Mouse (Mus musculus): ENCODE measurements around the gene Nme9. TPM values are rescaled to one million over a fixed set of nuclear protein-coding genes. Genes with fewer than 3 reads are reported as not detected.

Nme9 gene
- polyA plus RNA-seq, 1 experiment from 2014 or later = 1.5 TPM

- H3K4me2 ChIP-seq (replicated peaks) = no peak overlapping the region
- H3K4me3 ChIP-seq (replicated peaks; ENCODE audit: low read length) = no peak overlapping the region
- no peaks in the 10 kb centered on the region for H3K9me3 ChIP-seq (ENCODE audit: control insufficient read depth, low read length)
- 73% methylated on average over 9 of the region's 9 CpGs for WGBS
- H3K27ac ChIP-seq = no peak overlapping the region
- H3K4me1 ChIP-seq (replicated peaks; ENCODE audit: control insufficient read depth, insufficient read depth, low read length) = no peaks in the 10 kb centered on the region
- no peaks in the 10 kb centered on the region for H3K27me3 ChIP-seq (ENCODE audit: control insufficient read depth, insufficient read depth, low read length)
- no peaks in the 10 kb centered on the region for H3K36me3 ChIP-seq (replicated peaks; ENCODE audit: control insufficient read depth, insufficient read depth)
- no peak overlapping the region for H3K9ac ChIP-seq
- DNase-seq (ENCODE audit: low spot score) (no peak), ATAC-seq (ENCODE audit: low FRiP score) (no peak)
Observed at GRCm38 (mm10) chr9:99468572-99468971, 17.3 kb downstream of the Nme9 start.

GRCm38 (mm10) chr9:99469681-99470273 lies 18.5 kb downstream of the Nme9 start:
- H3K4me3 ChIP-seq (replicated peaks; ENCODE audit: low read length) = no peak overlapping the region
- H3K9ac ChIP-seq = no peak overlapping the region
- no peak overlapping the region for H3K4me2 ChIP-seq (replicated peaks)
- no peaks in the 10 kb centered on the region for H3K36me3 ChIP-seq (replicated peaks; ENCODE audit: control insufficient read depth, insufficient read depth)
- H3K27me3 ChIP-seq (ENCODE audit: control insufficient read depth, insufficient read depth, low read length) = no peaks in the 10 kb centered on the region
- no peaks in the 10 kb centered on the region for H3K9me3 ChIP-seq (ENCODE audit: control insufficient read depth, low read length)
- H3K4me1 ChIP-seq (replicated peaks; ENCODE audit: control insufficient read depth, insufficient read depth, low read length) = no peaks in the 10 kb centered on the region
- no peak for ATAC-seq (ENCODE audit: low FRiP score)
- no peak for DNase-seq (ENCODE audit: low spot score)
- no peak overlapping the region for H3K27ac ChIP-seq
- 75% methylated on average over 8 of the region's 8 CpGs for WGBS

GRCm38 (mm10) chr9:99470347-99471092 lies 19.2 kb downstream of the Nme9 start:
- Histone ChIP-seq H3K4me2 (replicated peaks) (no peak overlapping the region), H3K4me3 (replicated peaks; ENCODE audit: low read length) (no peak overlapping the region), H3K9me3 (ENCODE audit: control insufficient read depth, low read length) (no peaks in the 10 kb centered on the region), H3K36me3 (replicated peaks; ENCODE audit: control insufficient read depth, insufficient read depth) (peaks cover 7% of the 10 kb centered on the region; the same call in 1 of the 2 replicates), H3K27me3 (ENCODE audit: control insufficient read depth, insufficient read depth, low read length) (no peaks in the 10 kb centered on the region), H3K4me1 (replicated peaks; ENCODE audit: control insufficient read depth, insufficient read depth, low read length) (no peaks in the 10 kb centered on the region), H3K27ac (no peak overlapping the region), H3K9ac (no peak overlapping the region)
- ATAC-seq (ENCODE audit: low FRiP score) (no peak), DNase-seq (ENCODE audit: low spot score) (no peak)
- 76% methylated on average over 16 of the region's 16 CpGs for WGBS

- H3K4me2 ChIP-seq (replicated peaks) = no peak overlapping the region
- no peaks in the 10 kb centered on the region for H3K9me3 ChIP-seq (ENCODE audit: control insufficient read depth, low read length)
- no peak for ATAC-seq (ENCODE audit: low FRiP score)
- no peak for DNase-seq (ENCODE audit: low spot score)
- H3K36me3 ChIP-seq (replicated peaks; ENCODE audit: control insufficient read depth, insufficient read depth) = peaks cover 10% of the 10 kb centered on the region; the same call in 1 of the 2 replicates
- WGBS = 82% methylated on average over 7 of the region's 7 CpGs
- H3K27me3 ChIP-seq (ENCODE audit: control insufficient read depth, insufficient read depth, low read length) = no peaks in the 10 kb centered on the region
- no peak overlapping the region for H3K9ac ChIP-seq
- no peak overlapping the region for H3K27ac ChIP-seq
- H3K4me3 ChIP-seq (replicated peaks; ENCODE audit: low read length) = no peak overlapping the region
- no peaks in the 10 kb centered on the region for H3K4me1 ChIP-seq (replicated peaks; ENCODE audit: control insufficient read depth, insufficient read depth, low read length)
Observed at GRCm38 (mm10) chr9:99471334-99471733, 20.1 kb downstream of the Nme9 start.

GRCm38 (mm10) chr9:99479181-99479711 lies 28.0 kb downstream of the Nme9 start:
- H3K9me3 ChIP-seq (ENCODE audit: control insufficient read depth, low read length) = no peaks in the 10 kb centered on the region
- H3K27ac ChIP-seq = peak overlapping the region; percentile 34; the same call in 1 of the 2 replicates
- no peak overlapping the region for H3K4me2 ChIP-seq (replicated peaks)
- ATAC-seq (ENCODE audit: low FRiP score) (no peak), DNase-seq (ENCODE audit: low spot score) (no peak)
- 72% methylated on average over 9 of the region's 9 CpGs for WGBS
- peaks cover 39% of the 10 kb centered on the region for H3K36me3 ChIP-seq (replicated peaks; ENCODE audit: control insufficient read depth, insufficient read depth)
- H3K4me3 ChIP-seq (replicated peaks; ENCODE audit: low read length) = no peak overlapping the region
- H3K9ac ChIP-seq = no peak overlapping the region
- no peaks in the 10 kb centered on the region for H3K27me3 ChIP-seq (ENCODE audit: control insufficient read depth, insufficient read depth, low read length)
- 0 out of 2 replicates have a peak, but pooled peaks cover 5% of the 10 kb centered on the region for H3K4me1 ChIP-seq (replicated peaks; ENCODE audit: control insufficient read depth, insufficient read depth, low read length)

GRCm38 (mm10) chr9:99480764-99481163 lies 29.5 kb downstream of the Nme9 start:
- no peak overlapping the region for H3K9ac ChIP-seq
- no peak overlapping the region for H3K4me2 ChIP-seq (replicated peaks)
- peak; percentile 56 for DNase-seq (ENCODE audit: low spot score)
- no peaks in the 10 kb centered on the region for H3K27me3 ChIP-seq (ENCODE audit: control insufficient read depth, insufficient read depth, low read length)
- no peaks in the 10 kb centered on the region for H3K9me3 ChIP-seq (ENCODE audit: control insufficient read depth, low read length)
- peak; percentile 55; the same call in 1 of the 2 replicates for ATAC-seq (ENCODE audit: low FRiP score)
- H3K4me1 ChIP-seq (replicated peaks; ENCODE audit: control insufficient read depth, insufficient read depth, low read length) = 0 out of 2 replicates have a peak, but pooled peaks cover 5% of the 10 kb centered on the region
- H3K4me3 ChIP-seq (replicated peaks; ENCODE audit: low read length) = no peak overlapping the region
- no peak overlapping the region for H3K27ac ChIP-seq
- 81% methylated on average over 4 of the region's 4 CpGs for WGBS
- H3K36me3 ChIP-seq (replicated peaks; ENCODE audit: control insufficient read depth, insufficient read depth) = peaks cover 41% of the 10 kb centered on the region

- H3K36me3 ChIP-seq (replicated peaks; ENCODE audit: control insufficient read depth, insufficient read depth) = peaks cover 63% of the 10 kb centered on the region
Observed at GRCm38 (mm10) chr9:99483191-99483590, 31.9 kb downstream of the Nme9 start.

GRCm38 (mm10) chr9:99484632-99485031 lies 33.4 kb downstream of the Nme9 start:
- Histone ChIP-seq H3K4me1 (replicated peaks; ENCODE audit: control insufficient read depth, insufficient read depth, low read length) (0 out of 2 replicates have a peak, but pooled peaks cover 5% of the 10 kb centered on the region), H3K27ac (no peak overlapping the region), H3K4me3 (replicated peaks; ENCODE audit: low read length) (no peak overlapping the region), H3K9me3 (ENCODE audit: control insufficient read depth, low read length) (no peaks in the 10 kb centered on the region), H3K36me3 (replicated peaks; ENCODE audit: control insufficient read depth, insufficient read depth) (peaks cover 69% of the 10 kb centered on the region), H3K27me3 (ENCODE audit: control insufficient read depth, insufficient read depth, low read length) (no peaks in the 10 kb centered on the region), H3K4me2 (replicated peaks) (no peak overlapping the region), H3K9ac (no peak overlapping the region)
- no peak for ATAC-seq (ENCODE audit: low FRiP score)
- no peak for DNase-seq (ENCODE audit: low spot score)

More at GRCm38 (mm10) chr9:99483191-99483590, 31.9 kb downstream of the Nme9 start:
- H3K4me1 ChIP-seq (replicated peaks; ENCODE audit: control insufficient read depth, insufficient read depth, low read length) = 0 out of 2 replicates have a peak, but pooled peaks cover 5% of the 10 kb centered on the region
- H3K4me3 ChIP-seq (replicated peaks; ENCODE audit: low read length) = no peak overlapping the region
- DNase-seq (ENCODE audit: low spot score) (no peak), ATAC-seq (ENCODE audit: low FRiP score) (no peak)
- no peak overlapping the region for H3K9ac ChIP-seq
- no peaks in the 10 kb centered on the region for H3K9me3 ChIP-seq (ENCODE audit: control insufficient read depth, low read length)
- H3K27me3 ChIP-seq (ENCODE audit: control insufficient read depth, insufficient read depth, low read length) = no peaks in the 10 kb centered on the region
- WGBS = 86% methylated on average over 4 of the region's 4 CpGs
- H3K27ac ChIP-seq = no peak overlapping the region
- H3K4me2 ChIP-seq (replicated peaks) = no peak overlapping the region

GRCm38 (mm10) chr9:99485144-99485543 lies 33.9 kb downstream of the Nme9 start:
- WGBS = 92% methylated on average over 4 of the region's 4 CpGs
- no peak overlapping the region for H3K4me2 ChIP-seq (replicated peaks)
- H3K9me3 ChIP-seq (ENCODE audit: control insufficient read depth, low read length) = no peaks in the 10 kb centered on the region
- H3K36me3 ChIP-seq (replicated peaks; ENCODE audit: control insufficient read depth, insufficient read depth) = peaks cover 72% of the 10 kb centered on the region
- no peak overlapping the region for H3K9ac ChIP-seq
- no peak overlapping the region for H3K27ac ChIP-seq
- H3K27me3 ChIP-seq (ENCODE audit: control insufficient read depth, insufficient read depth, low read length) = no peaks in the 10 kb centered on the region
- 0 out of 2 replicates have a peak, but pooled peaks cover 5% of the 10 kb centered on the region for H3K4me1 ChIP-seq (replicated peaks; ENCODE audit: control insufficient read depth, insufficient read depth, low read length)
- no peak for DNase-seq (ENCODE audit: low spot score)
- H3K4me3 ChIP-seq (replicated peaks; ENCODE audit: low read length) = no peak overlapping the region
- ATAC-seq (ENCODE audit: low FRiP score) = no peak

Data from hindbrain, embryonic 14.5 days (tissue).